Mouse (Mus musculus) regulatory T cell (primary cell): ENCODE results near the gene Gm28510.
"Not testable (repeated sequence)": the region's sequence is repeated elsewhere in the genome, so short reads cannot be mapped to it uniquely, and the experiment has no call there.

Source experiments
- in situ Hi-C: fragments of 300-600 bp; cut with MboI, MseI; formaldehyde crosslinking; loops from one replicate; pipeline ENCODE4 v1.15.1; 2025; ENCODE audit warnings: high pct_unique_total_duplicates

Gm28510 gene

DNA sequence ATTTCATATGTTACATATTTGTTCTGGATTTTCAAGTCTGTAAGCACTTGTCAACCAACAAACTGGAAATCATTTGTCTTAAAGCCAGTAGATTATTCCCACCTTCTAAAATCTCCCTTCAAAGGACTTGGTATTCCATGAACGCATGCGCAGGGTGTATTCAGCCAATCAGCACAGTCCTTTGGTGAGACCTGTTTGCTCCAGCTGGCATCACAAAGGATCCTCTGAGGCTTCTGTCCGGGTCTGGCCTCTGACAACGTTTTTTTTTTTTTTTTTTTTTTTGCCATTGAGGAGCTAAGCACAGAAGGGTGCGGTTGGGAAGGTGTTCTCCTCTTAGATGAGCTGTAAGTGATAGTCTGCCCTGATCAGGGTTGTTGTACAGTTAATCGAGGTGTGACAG lies at the start of gene Gm28510:
Gm28510 (plus strand) TSS at position 301 of the 400 bp plus-strand sequence.
- in situ Hi-C loops: not testable (repeated sequence)
